Mouse (Mus musculus): Measurements from ENCODE around the gene Amh. TPM values are rescaled to one million over a fixed set of nuclear protein-coding genes. Genes with fewer than 3 reads are reported as not detected.
"Not testable (repeated sequence)": the region's sequence is repeated elsewhere in the genome, so short reads cannot be mapped to it uniquely, and the experiment has no call there.

Amh gene
- polyA plus RNA-seq, 2 experiments: 0.08 to 0.31 TPM

DNA sequence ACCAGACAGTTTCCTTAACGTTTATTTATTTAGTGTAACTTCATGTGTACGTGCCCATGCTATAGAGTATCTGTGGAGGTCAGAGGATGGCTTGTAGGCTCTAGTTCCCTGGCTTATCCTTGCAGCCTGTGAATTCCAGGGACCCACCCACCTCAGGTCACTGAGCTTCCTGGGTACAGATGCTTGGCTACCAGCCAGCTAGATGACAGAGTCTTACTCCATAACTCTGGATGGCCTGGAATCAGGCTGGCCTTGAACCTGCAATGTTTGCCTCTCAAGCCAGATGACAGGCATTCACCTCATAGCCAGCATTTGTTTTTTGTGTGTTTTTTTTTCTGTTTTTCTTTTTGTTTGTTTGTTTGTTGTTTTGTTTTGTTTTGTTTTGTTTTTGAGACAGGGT, 12.1 kb downstream of the Amh start:
- no peak for DNase-seq (ENCODE audit: low read depth in 3 of 3, low spot score in 3 of 3)
- H3K4me2 ChIP-seq (ENCODE audit: low read depth): no peak overlapping the region
- no peaks in the 10 kb centered on the region for H3K9me3 ChIP-seq (ENCODE audit: control insufficient read depth, low read length)
- peaks cover 2% of the 10 kb centered on the region; the same call in 1 of the 2 replicates for H3K27me3 ChIP-seq (ENCODE audit: control insufficient read depth, insufficient read depth, low read length)
- WGBS (ENCODE audit: insufficient replicate concordance): 67% methylated on average over 2 of the region's 2 CpGs
- TF ChIP-seq CTCF (IDR thresholded peaks at IDR 0.05; ENCODE audit: low read depth): no peak
- no peak for TF ChIP-seq EP300 (IDR thresholded peaks at IDR 0.05; ENCODE audit: low read depth)
- H3K36me3 ChIP-seq (replicated peaks; ENCODE audit: control insufficient read depth, insufficient read depth, low read depth): no peaks in the 10 kb centered on the region
- no peak overlapping the region for H3K4me3 ChIP-seq (ENCODE audit: insufficient read depth in 1 of 2, low read depth in 2 of 2, low read length in 2 of 2)
- no peak overlapping the region for H3K27ac ChIP-seq
- no peak for ATAC-seq (ENCODE audit: insufficient read depth)
- H3K9ac ChIP-seq (replicated peaks): no peak overlapping the region
- peaks cover 18 to 21% of the 10 kb centered on the region in 2 experiments for H3K4me1 ChIP-seq (replicated peaks; ENCODE audit: control insufficient read depth in 2 of 2, insufficient read depth in 2 of 2, low read length in 1 of 2)

DNA sequence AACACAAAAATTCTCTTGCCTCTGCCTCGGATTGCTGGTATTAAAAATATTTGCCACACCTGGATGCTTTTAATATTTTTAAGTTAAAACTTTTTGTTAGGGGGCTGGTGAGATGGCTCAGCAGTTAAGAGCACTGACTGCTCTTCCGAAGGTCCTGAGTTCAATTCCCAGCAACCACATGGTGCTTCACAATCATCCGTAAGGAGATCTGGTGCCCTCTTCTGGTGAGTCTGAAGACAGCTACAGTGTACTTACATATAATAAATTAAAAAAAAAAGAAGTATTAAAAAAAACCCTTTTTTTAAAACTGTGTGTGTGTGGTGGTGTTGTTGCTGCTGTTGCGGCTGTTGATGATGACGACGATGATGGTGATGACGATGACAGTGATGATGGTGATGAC, 12.9 kb downstream of the Amh start:
- WGBS (ENCODE audit: insufficient replicate concordance): 82% methylated on average over 7 of the region's 7 CpGs
- not testable (repeated sequence) for ATAC-seq (ENCODE audit: insufficient read depth); DNase-seq (ENCODE audit: low read depth in 3 of 3, low spot score in 3 of 3); H3K36me3 ChIP-seq (replicated peaks; ENCODE audit: control insufficient read depth, insufficient read depth, low read depth); H3K27me3 ChIP-seq (ENCODE audit: control insufficient read depth, insufficient read depth, low read length); H3K4me3 ChIP-seq (ENCODE audit: insufficient read depth in 1 of 2, low read depth in 2 of 2, low read length in 2 of 2); H3K9me3 ChIP-seq (ENCODE audit: control insufficient read depth, low read length); H3K9ac ChIP-seq (replicated peaks); H3K4me2 ChIP-seq (ENCODE audit: low read depth)
- H3K27ac ChIP-seq: peak overlapping the region; percentile 94
- TF ChIP-seq CTCF (IDR thresholded peaks at IDR 0.05; ENCODE audit: low read depth): peak; percentile 56
- peaks cover 22 to 26% of the 10 kb centered on the region in 2 experiments for H3K4me1 ChIP-seq (replicated peaks; ENCODE audit: control insufficient read depth in 2 of 2, insufficient read depth in 2 of 2, low read length in 1 of 2)

DNA sequence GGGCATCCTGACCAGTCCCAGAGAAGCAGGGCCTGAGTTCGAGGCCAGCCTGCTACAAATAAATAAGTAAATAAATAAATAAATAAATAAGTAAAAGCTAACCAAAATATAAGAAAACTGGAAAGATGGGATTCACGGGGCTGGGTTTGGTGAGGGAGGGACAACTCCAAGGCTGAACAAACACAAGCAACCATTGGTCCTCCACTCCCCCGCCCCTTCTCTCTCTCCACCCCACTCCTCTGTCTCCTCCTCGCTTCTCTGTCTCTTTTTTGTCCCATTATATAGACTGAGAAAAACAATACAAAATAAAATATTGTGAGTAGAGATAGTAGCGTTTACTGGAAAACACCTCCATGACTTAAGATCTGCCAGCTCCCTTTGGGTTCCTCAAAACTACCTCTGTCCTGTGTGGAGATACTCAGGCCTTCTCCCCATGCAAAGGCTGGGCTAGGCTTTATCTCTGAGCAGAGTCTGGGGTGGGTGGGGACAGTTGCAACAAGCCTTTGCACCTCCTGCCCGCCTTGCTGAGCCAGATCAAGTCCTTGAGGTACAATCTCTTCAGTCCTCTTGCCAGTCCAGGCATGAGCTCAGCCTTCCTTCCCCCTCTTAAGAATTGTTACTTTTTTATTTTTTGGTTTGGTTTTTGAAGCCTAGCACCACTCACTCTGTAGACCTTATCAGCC, 13.7 kb downstream of the Amh start:
- Histone ChIP-seq H3K4me1 (replicated peaks; ENCODE audit: control insufficient read depth in 2 of 2, insufficient read depth in 2 of 2, low read length in 1 of 2) (peaks cover 26 to 27% of the 10 kb centered on the region in 2 experiments), H3K36me3 (replicated peaks; ENCODE audit: control insufficient read depth, insufficient read depth, low read depth) (no peaks in the 10 kb centered on the region), H3K27me3 (ENCODE audit: control insufficient read depth, insufficient read depth, low read length) (no peaks in the 10 kb centered on the region), H3K9ac (replicated peaks) (peak overlapping the region; percentile 61), H3K9me3 (ENCODE audit: control insufficient read depth, low read length) (no peaks in the 10 kb centered on the region), H3K4me3 (ENCODE audit: insufficient read depth in 1 of 2, low read depth in 2 of 2, low read length in 2 of 2) (0 out of 4 replicates have a peak overlapping the region, but pooled peaks of 1 of the 2 experiments have one; percentile 3), H3K27ac (peak overlapping the region; percentile 94), H3K4me2 (ENCODE audit: low read depth) (peak overlapping the region; percentile 58)
- peak; percentile 77 for TF ChIP-seq EP300 (IDR thresholded peaks at IDR 0.05; ENCODE audit: low read depth)
- no peak for TF ChIP-seq CTCF (IDR thresholded peaks at IDR 0.05; ENCODE audit: low read depth)
- WGBS (ENCODE audit: insufficient replicate concordance): 29% methylated on average over 6 of the region's 6 CpGs
- DNase-seq (ENCODE audit: low read depth in 3 of 3, low spot score in 3 of 3) (peak; percentile 81 to 84 (median 82)), ATAC-seq (ENCODE audit: insufficient read depth) (peak; percentile 98)

GRCm38 (mm10) chr10:80819406-80819805, 14.4 kb downstream of the Amh start:
- DNase-seq (ENCODE audit: low read depth in 3 of 3, low spot score in 3 of 3) (no peak), ATAC-seq (ENCODE audit: insufficient read depth) (no peak)
- H3K4me3 ChIP-seq (ENCODE audit: insufficient read depth in 1 of 2, low read depth in 2 of 2, low read length in 2 of 2): no peak overlapping the region
- WGBS (ENCODE audit: insufficient replicate concordance): 47% methylated on average over 3 of the region's 3 CpGs
- peak overlapping the region; percentile 61 for H3K9ac ChIP-seq (replicated peaks)
- H3K27me3 ChIP-seq (ENCODE audit: control insufficient read depth, insufficient read depth, low read length): no peaks in the 10 kb centered on the region
- no peaks in the 10 kb centered on the region for H3K9me3 ChIP-seq (ENCODE audit: control insufficient read depth, low read length)
- H3K27ac ChIP-seq: peak overlapping the region; percentile 94
- peak overlapping the region; percentile 58 for H3K4me2 ChIP-seq (ENCODE audit: low read depth)
- H3K36me3 ChIP-seq (replicated peaks; ENCODE audit: control insufficient read depth, insufficient read depth, low read depth): no peaks in the 10 kb centered on the region
- peaks cover 32 to 33% of the 10 kb centered on the region in 2 experiments for H3K4me1 ChIP-seq (replicated peaks; ENCODE audit: control insufficient read depth in 2 of 2, insufficient read depth in 2 of 2, low read length in 1 of 2)
- TF ChIP-seq EP300 (IDR thresholded peaks at IDR 0.05; ENCODE audit: low read depth) (no peak), CTCF (IDR thresholded peaks at IDR 0.05; ENCODE audit: low read depth) (no peak)

DNA sequence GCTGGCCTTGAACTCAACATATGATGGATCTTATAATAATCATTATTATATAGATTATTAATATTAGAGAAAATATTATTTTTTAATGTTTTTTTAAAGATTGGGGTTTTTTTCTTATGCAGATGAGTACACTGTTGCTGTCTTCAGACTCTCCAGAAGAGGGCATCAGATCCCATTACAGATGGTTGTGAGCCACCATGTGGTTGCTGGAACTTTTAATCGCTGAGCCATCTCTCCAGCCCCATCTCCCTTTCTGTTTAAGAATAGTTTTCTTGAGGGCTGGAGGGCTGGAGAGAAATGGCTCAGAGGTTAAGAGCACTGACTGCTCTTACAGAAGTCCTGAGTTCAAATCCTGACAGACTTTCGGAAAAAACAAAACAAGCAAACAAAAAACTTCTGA, 16.9 kb downstream of the Amh start:
- Histone ChIP-seq H3K9me3 (ENCODE audit: control insufficient read depth, low read length) (no peaks in the 10 kb centered on the region), H3K27ac (peak overlapping the region; percentile 52), H3K4me1 (replicated peaks; ENCODE audit: control insufficient read depth in 2 of 2, insufficient read depth in 2 of 2, low read length in 1 of 2) (peaks cover 44 to 46% of the 10 kb centered on the region in 2 experiments), H3K27me3 (ENCODE audit: control insufficient read depth, insufficient read depth, low read length) (no peaks in the 10 kb centered on the region), H3K4me3 (ENCODE audit: insufficient read depth in 1 of 2, low read depth in 2 of 2, low read length in 2 of 2) (no peak overlapping the region), H3K4me2 (ENCODE audit: low read depth) (peak overlapping the region; percentile 5; the same call in 1 of the 2 replicates), H3K36me3 (replicated peaks; ENCODE audit: control insufficient read depth, insufficient read depth, low read depth) (no peaks in the 10 kb centered on the region), H3K9ac (replicated peaks) (no peak overlapping the region)
- ATAC-seq (ENCODE audit: insufficient read depth) (no peak), DNase-seq (ENCODE audit: low read depth in 3 of 3, low spot score in 3 of 3) (no peak)
- WGBS (ENCODE audit: insufficient replicate concordance): 45% methylated on average over 2 of the region's 2 CpGs
- no peak for TF ChIP-seq EP300 (IDR thresholded peaks at IDR 0.05; ENCODE audit: low read depth)
- peak; percentile 74 for TF ChIP-seq CTCF (IDR thresholded peaks at IDR 0.05; ENCODE audit: low read depth)
